Mouse (Mus musculus) kidney, embryonic 16.5 days (tissue): ENCODE data around the gene Abcc3. TPM values are rescaled to one million over a fixed set of nuclear protein-coding genes. Genes with fewer than 3 reads are reported as not detected.

ENCODE experiments used
- ATAC-seq: fragments of 200-750 bp; cut with Nextera tagmentation; 2 replicates; pipeline ENCODE4 v1.8.0; 2017; ENCODE audit warnings: moderate TSS enrichment; ENCODE audit not compliant: low FRiP score, low TSS enrichment
- H3K27ac ChIP-seq: fragments of 300-500 bp; sonication (generic); 2 replicates; pipeline ENCODE4 v1.5.1; 2014; ENCODE audit warnings: low read length
- H3K27me3 ChIP-seq: fragments of 300-500 bp; sonication (generic); 2 replicates; pipeline ENCODE4 v1.6.1; 2014; ENCODE audit warnings: low read length, control low read depth, mixed read lengths; ENCODE audit not compliant: insufficient read depth
- H3K36me3 ChIP-seq: fragments of 300-500 bp; sonication (generic); 2 replicates; pipeline ENCODE4 v1.6.1; 2014; ENCODE audit warnings: low read length, control low read depth, mixed read lengths; ENCODE audit not compliant: insufficient read depth
- H3K4me1 ChIP-seq: fragments of 300-500 bp; sonication (generic); 2 replicates; pipeline ENCODE4 v1.6.1; 2014; ENCODE audit warnings: low read length, control low read depth, mixed read lengths; ENCODE audit not compliant: insufficient read depth
- H3K4me2 ChIP-seq: fragments of 300-500 bp; sonication (generic); replicated peaks from 2 replicates; pipeline ENCODE4 v1.6.1; 2014; ENCODE audit warnings: low read depth, low read length
- H3K4me3 ChIP-seq: fragments of 300-500 bp; sonication (generic); 2 replicates; pipeline ENCODE4 v1.5.1; 2014; ENCODE audit warnings: mild to moderate bottlenecking, low read length
- H3K9ac ChIP-seq: fragments of 300-500 bp; sonication (generic); replicated peaks from 2 replicates; pipeline ENCODE4 v1.6.1; 2014; ENCODE audit warnings: low read length
- H3K9me3 ChIP-seq: fragments of 300-500 bp; sonication (generic); 2 replicates; pipeline ENCODE4 v1.6.1; 2016; ENCODE audit warnings: low read length, control low read depth
- WGBS: fragments of 180-500 bp; shearing (Covaris S2); extraction: QIAGEN DNeasy Blood & Tissue Kit; methylation state at CpG from one replicate; pipeline ENCODE4 v1.1.7; 2014; 5-methylcytosine and 5-hydroxymethylcytosine counted together
- polyA plus RNA-seq: library from polyadenylated mRNA; unstranded; fragments of >200 nt; fragmentation: Nextera tagmentation; extraction: Ambion mirVana; gene quantifications from 2 replicates; pipeline ENCODE4 v1.2.1, GENCODE M21; 2015

Gene Abcc3
- polyA plus RNA-seq, 1 experiment from 2014 or later = 7.0 TPM

- Histone ChIP-seq H3K27me3 (no peaks in the 10 kb centered on the region), H3K4me2 (no peak overlapping the region), H3K4me3 (no peak overlapping the region), H3K9ac (no peak overlapping the region), H3K9me3 (peaks cover 4% of the 10 kb centered on the region; the same call in 1 of the 2 replicates), H3K36me3 (no peaks in the 10 kb centered on the region), H3K27ac (no peak overlapping the region), H3K4me1 (peaks cover 8% of the 10 kb centered on the region)
- WGBS = 44% methylated on average over 3 of the region's 3 CpGs
- 0 out of 2 replicates have a peak, but pooled peaks have one; percentile 51 for ATAC-seq
Observed at GRCm38 (mm10) chr11:94365340-94365739, 27.5 kb downstream of the Abcc3 start.

- Histone ChIP-seq H3K4me3 (no peak overlapping the region), H3K27me3 (no peaks in the 10 kb centered on the region), H3K27ac (no peak overlapping the region), H3K36me3 (no peaks in the 10 kb centered on the region), H3K9me3 (peaks cover 4% of the 10 kb centered on the region; the same call in 1 of the 2 replicates), H3K4me2 (no peak overlapping the region), H3K4me1 (peaks cover 6% of the 10 kb centered on the region; the same call in 1 of the 2 replicates), H3K9ac (no peak overlapping the region)
- WGBS = 78% methylated on average over 7 of the region's 7 CpGs
- ATAC-seq = no peak
Observed at GRCm38 (mm10) chr11:94363690-94364089, 29.1 kb downstream of the Abcc3 start.

GRCm38 (mm10) chr11:94362101-94362500, 30.7 kb downstream of the Abcc3 start:
- 92% methylated on average over 5 of the region's 5 CpGs for WGBS
- Histone ChIP-seq H3K27ac (no peak overlapping the region), H3K4me3 (no peak overlapping the region), H3K9me3 (peaks cover 4% of the 10 kb centered on the region; the same call in 1 of the 2 replicates), H3K27me3 (no peaks in the 10 kb centered on the region), H3K4me2 (no peak overlapping the region), H3K4me1 (peaks cover 6% of the 10 kb centered on the region; the same call in 1 of the 2 replicates), H3K9ac (no peak overlapping the region), H3K36me3 (no peaks in the 10 kb centered on the region)
- no peak for ATAC-seq

GRCm38 (mm10) chr11:94361166-94361870, 31.5 kb downstream of the Abcc3 start:
- Histone ChIP-seq H3K4me3 (no peak overlapping the region), H3K36me3 (no peaks in the 10 kb centered on the region), H3K27ac (no peak overlapping the region), H3K4me1 (peaks cover 6% of the 10 kb centered on the region; the same call in 1 of the 2 replicates), H3K9me3 (peaks cover 4% of the 10 kb centered on the region; the same call in 1 of the 2 replicates), H3K4me2 (no peak overlapping the region), H3K9ac (no peak overlapping the region), H3K27me3 (no peaks in the 10 kb centered on the region)
- 92% methylated on average over 14 of the region's 14 CpGs for WGBS
- no peak for ATAC-seq

GRCm38 (mm10) chr11:94359168-94359567, 33.6 kb downstream of the Abcc3 start:
- Histone ChIP-seq H3K4me2 (no peak overlapping the region), H3K4me1 (no peaks in the 10 kb centered on the region), H3K4me3 (no peak overlapping the region), H3K36me3 (no peaks in the 10 kb centered on the region), H3K27me3 (no peaks in the 10 kb centered on the region), H3K27ac (no peak overlapping the region), H3K9ac (no peak overlapping the region), H3K9me3 (no peaks in the 10 kb centered on the region)
- WGBS = 92% methylated on average over 12 of the region's 12 CpGs
- no peak for ATAC-seq

- WGBS = 83% methylated on average over 9 of the region's 9 CpGs
- no peaks in the 10 kb centered on the region for H3K27me3 ChIP-seq
Observed at GRCm38 (mm10) chr11:94355521-94356217, 37.1 kb downstream of the Abcc3 start.

GRCm38 (mm10) chr11:94351094-94351493, 41.7 kb downstream of the Abcc3 start:
- H3K36me3 ChIP-seq = no peaks in the 10 kb centered on the region
- no peak overlapping the region for H3K4me3 ChIP-seq
- H3K27ac ChIP-seq = no peak overlapping the region
- no peaks in the 10 kb centered on the region for H3K27me3 ChIP-seq
- WGBS = 13% methylated on average over 3 of the region's 3 CpGs
- no peaks in the 10 kb centered on the region for H3K9me3 ChIP-seq
- no peak overlapping the region for H3K9ac ChIP-seq
- peaks cover 22% of the 10 kb centered on the region for H3K4me1 ChIP-seq
- ATAC-seq = no peak
- no peak overlapping the region for H3K4me2 ChIP-seq

More at GRCm38 (mm10) chr11:94355521-94356217, 37.1 kb downstream of the Abcc3 start:
- Histone ChIP-seq H3K9ac (no peak overlapping the region), H3K4me2 (no peak overlapping the region), H3K9me3 (no peaks in the 10 kb centered on the region), H3K27ac (no peak overlapping the region), H3K4me1 (peaks cover 8% of the 10 kb centered on the region; the same call in 1 of the 2 replicates), H3K4me3 (no peak overlapping the region), H3K36me3 (no peaks in the 10 kb centered on the region)
- no peak for ATAC-seq

GRCm38 (mm10) chr11:94350337-94350736, 42.5 kb downstream of the Abcc3 start:
- Histone ChIP-seq H3K4me2 (no peak overlapping the region), H3K4me1 (peaks cover 26% of the 10 kb centered on the region), H3K4me3 (no peak overlapping the region), H3K27ac (no peak overlapping the region), H3K36me3 (no peaks in the 10 kb centered on the region), H3K9me3 (no peaks in the 10 kb centered on the region), H3K27me3 (no peaks in the 10 kb centered on the region), H3K9ac (no peak overlapping the region)
- 79% methylated on average over 1 of the region's 1 CpGs for WGBS
- no peak for ATAC-seq

- WGBS = 93% methylated on average over 2 of the region's 2 CpGs
- H3K9ac ChIP-seq = no peak overlapping the region
- no peak for ATAC-seq
Observed at GRCm38 (mm10) chr11:94349839-94350238, 43.0 kb downstream of the Abcc3 start.

More at GRCm38 (mm10) chr11:94349839-94350238, 43.0 kb downstream of the Abcc3 start:
- Histone ChIP-seq H3K36me3 (no peaks in the 10 kb centered on the region), H3K4me3 (no peak overlapping the region), H3K27me3 (no peaks in the 10 kb centered on the region), H3K27ac (no peak overlapping the region), H3K9me3 (no peaks in the 10 kb centered on the region), H3K4me1 (peaks cover 27% of the 10 kb centered on the region), H3K4me2 (no peak overlapping the region)
